Mouse (Mus musculus) liver, adult 2 months (tissue): ENCODE measurements around the gene Rhbdl3.

ENCODE experiments used
- CTCF ChIP-seq: fragments of 200-500 bp; IDR thresholded peaks from 2 replicates; pipeline ENCODE4 v1.5.1; 2011; ENCODE audit warnings: low read depth, low read length, control low read depth
- POLR2A ChIP-seq: fragments of 200-500 bp; IDR thresholded peaks from 2 replicates; pipeline ENCODE4 v1.6.1; 2011; ENCODE audit warnings: low read length, control low read depth; ENCODE audit not compliant: insufficient read depth; ENCODE audit errors: extremely low read depth

DNA sequence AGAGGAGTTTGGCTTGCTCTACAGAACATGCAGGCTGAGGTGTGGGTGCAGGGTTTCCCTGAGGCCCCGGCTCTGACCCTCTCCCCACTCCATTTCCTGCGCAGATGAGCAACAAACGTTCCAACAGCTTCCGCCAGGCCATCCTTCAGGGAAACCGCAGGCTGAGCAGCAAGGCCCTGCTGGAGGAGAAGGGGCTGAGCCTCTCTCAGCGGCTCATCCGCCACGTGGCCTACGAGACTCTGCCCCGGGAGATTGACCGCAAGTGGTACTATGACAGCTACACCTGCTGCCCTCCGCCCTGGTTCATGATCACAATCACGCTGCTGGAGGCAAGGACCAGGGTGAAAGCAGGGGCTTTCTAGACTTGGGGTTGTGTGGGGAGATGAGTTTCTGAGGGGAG is 22.5 kb downstream of the Rhbdl3 start:
- no peak for TF ChIP-seq CTCF
- TF ChIP-seq POLR2A = no peak
